Mouse (Mus musculus) frontal cortex, postnatal 10 days (tissue): Measurements from ENCODE around the gene Tcirg1.

Experiments
- DNase-seq, 2 experiments: peaks; one replicate each; pipeline ENCODE4 v3.0.0; 2022; ENCODE audit warnings: low spot score in 2 of 2, mixed read lengths in 1 of 2

The Tcirg1 gene

GRCm38 (mm10) chr19:3927989-3928388 lies 21.1 kb upstream of the Tcirg1 start:
- DNase-seq, result no peak

DNA sequence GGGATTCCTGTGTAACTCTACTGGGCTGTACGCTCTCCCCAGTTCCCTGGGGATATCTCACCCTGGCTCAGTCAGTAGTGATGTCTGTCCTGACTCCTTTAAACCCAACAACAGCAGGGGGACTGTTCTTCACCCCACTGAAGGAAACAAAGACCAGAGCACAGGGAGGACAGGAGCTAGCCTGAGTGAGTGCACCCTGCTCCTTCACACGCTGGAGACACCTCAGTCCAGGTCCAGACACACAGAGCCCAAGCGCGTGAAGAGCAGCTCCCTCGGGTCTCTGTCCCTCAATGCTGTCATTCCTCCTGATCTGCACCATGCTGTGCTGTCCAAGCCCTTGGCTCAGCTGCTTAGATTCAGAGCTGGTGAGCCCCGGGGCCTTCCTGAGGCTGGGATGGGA lies 19.8 kb upstream of the Tcirg1 start:
- DNase-seq, result no peak

DNA sequence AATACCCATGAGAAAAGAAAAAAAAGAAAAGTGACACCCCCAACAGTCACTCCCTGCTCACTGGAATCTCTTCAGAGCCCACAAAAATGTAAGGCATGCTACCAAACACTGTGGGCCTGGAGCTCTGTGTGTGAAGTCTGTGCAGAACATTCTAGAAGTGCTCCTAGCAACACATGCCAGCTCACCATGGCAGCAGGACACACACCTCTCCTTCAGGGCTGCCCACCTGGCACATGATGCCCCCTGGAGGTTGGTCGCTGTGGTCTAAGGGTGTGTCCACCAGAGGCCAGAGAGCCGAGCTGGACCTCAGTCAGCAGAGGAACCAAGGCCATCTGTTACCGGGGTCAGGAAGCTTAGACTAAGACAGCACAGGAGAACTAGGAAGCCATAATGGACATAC lies 19.3 kb upstream of the Tcirg1 start:
- no peak for DNase-seq

DNA sequence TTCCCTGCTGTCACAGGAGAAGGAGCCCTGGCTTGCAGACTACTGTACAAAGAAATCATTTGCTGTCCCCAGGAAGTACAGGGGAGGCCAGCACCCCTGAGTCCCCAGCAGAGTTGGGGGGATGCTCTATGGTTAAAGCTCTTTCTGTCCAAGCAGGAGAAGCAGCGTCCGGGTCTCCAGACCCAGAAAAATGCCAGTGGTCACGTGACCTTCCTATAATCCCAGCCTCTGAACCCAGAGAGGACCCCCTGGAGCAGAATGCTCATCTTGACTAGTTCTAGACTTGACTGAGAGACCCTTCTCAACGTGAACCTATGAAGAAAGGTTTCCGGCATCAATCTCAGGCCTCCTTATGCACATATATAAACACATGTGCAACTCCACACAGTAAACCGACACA lies 18.9 kb upstream of the Tcirg1 start:
- DNase-seq, result no peak

DNA sequence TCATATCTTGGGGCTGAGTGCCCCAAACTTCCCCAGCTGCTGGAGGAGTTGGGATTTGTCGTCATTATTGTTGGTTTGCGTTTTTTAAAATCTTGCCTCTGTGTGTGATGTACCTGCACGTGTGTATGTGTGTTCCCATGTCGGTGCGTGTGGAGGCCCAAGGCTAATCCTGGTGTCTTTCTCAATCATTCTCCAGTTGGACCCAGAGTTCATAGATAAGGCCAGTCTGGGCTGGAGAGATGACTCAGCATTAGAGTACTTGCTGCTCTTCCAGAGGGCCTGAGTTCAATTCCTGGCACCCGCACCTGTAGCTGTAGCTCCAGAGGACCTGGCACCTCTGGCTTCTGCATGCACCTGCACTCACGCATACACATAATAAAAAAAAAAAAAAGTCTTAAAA lies 17.9 kb upstream of the Tcirg1 start:
- no peak for DNase-seq

- DNase-seq, result no peak
Measured at GRCm38 (mm10) chr19:3924190-3924589, 17.3 kb upstream of the Tcirg1 start.

DNA sequence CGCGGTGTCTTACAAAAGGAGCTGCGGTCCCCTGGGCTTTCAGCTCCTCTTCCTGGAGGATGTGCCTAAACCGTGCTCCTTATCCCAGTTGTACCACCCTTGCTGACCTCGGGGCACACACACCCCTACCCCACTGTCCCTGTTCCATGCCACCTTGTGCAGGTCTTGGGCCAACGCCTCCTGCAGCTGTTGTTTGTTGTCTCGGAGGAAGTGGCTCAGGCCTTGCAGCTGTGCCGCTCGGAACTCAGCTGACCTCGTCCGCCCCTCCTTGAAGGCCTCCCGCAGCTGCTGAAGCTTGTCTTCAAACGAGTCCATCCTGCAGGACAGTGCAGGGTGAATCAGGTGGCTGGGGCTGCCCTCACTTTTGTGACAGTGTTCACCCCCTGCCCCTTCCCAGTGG lies 16.7 kb upstream of the Tcirg1 start:
- DNase-seq, result no peak

DNA sequence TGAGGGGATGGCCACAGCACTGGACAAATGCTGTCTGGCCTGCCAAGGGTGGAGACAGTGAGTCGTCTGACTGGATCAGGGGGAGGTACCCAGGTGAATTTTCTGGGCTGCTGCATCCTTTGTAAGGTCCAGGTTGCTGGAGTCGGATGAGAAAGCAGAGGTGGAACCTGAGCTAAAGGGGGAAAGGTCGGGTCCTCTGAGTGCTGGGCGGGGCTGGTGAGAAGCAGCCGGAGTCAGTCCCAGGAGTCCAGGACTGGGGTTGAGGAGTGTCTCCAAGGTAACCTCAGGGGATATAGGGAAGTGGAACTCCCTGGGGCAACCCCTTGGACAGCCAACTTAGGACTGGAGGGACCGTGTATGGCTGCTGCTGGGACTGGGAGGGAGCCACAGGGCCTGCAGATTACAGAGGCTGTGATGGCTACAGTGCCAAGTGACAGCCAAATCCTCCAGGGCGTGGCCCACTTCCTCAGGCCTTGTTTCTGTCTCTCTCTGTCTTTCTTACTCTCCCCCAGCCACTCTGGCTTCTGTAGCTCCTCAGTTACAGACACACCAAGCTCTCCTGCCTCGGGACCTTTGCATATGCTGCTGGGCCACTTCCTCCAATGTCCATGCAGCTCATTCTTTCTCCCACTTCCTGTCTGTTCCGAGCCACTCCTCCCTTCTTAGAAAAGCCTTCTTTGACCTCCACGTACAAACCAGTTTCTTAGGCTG lies 15.9 kb upstream of the Tcirg1 start:
- no peak for DNase-seq

DNA sequence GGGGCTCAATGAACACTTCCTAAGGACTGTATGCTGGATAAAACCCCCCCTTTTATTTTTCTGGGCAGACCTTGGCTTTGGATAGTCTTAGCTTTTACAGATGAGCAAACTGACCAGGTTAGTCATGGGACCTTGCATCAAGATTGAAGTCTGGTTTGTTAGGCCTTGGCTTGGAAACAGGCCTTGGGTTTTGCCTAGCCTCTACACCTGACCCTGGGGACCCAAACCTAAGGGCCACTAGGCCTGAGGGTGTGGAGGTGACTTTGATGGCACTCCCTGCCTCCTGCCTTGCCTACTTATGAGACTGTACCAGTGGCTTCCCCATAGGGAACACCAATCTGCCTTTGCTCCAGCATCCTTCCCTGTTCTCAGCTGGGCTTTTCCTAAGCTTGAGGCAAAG lies 13.0 kb upstream of the Tcirg1 start:
- no peak for DNase-seq

- DNase-seq, result no peak
Measured at GRCm38 (mm10) chr19:3916727-3917126, 9.8 kb upstream of the Tcirg1 start.

- no peak for DNase-seq
Measured at GRCm38 (mm10) chr19:3914535-3914934, 7.6 kb upstream of the Tcirg1 start.

GRCm38 (mm10) chr19:3913692-3914091 lies 6.8 kb upstream of the Tcirg1 start:
- DNase-seq, result no peak

DNA sequence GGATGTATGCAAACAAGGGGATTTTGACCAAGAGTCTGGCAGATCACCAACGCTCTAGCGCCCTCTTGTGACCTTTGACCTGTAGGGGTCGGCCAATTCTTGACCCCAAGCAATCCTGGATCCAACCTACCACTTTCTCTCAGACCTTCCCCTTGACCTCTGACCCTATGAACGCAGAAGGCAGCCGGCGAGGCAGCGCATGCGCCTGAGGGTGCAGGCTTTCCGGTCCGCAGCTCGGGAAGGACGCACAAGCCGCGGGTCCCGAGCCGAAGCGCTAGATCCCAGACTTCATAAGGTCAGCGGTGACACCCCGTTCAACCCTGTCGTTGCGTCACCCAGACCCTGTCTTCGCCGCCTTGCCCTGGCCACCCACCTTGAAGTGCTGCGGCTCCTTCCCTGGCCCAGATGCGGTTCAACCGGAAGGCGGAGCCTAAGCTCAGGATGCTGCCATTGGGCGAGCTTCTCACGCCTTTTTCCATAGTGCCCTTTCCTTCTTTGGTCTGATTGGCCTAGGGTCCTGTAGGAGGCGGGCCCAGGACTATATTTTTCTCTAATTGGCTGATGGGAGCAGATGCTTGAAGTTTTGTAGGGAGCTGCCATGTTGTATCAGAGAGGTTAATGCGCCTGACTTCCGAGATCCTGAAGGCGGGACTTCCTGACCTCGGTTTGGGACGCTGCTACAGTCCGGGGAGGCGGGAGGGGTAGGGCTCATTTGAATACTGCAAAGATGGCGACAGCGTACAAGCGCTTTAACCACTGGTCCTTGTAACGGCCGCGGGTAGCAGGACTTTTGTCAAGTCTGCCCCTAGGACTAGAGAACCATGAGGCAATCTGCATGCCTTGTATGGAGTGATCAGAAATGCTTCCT lies 5.6 kb upstream of the Tcirg1 start, which contains the start of gene Ndufs8:
Ndufs8 (minus strand) TSS at position 438 of the 868 bp plus-strand sequence.
- DNase-seq, result peak; percentile 93 to 96

DNA sequence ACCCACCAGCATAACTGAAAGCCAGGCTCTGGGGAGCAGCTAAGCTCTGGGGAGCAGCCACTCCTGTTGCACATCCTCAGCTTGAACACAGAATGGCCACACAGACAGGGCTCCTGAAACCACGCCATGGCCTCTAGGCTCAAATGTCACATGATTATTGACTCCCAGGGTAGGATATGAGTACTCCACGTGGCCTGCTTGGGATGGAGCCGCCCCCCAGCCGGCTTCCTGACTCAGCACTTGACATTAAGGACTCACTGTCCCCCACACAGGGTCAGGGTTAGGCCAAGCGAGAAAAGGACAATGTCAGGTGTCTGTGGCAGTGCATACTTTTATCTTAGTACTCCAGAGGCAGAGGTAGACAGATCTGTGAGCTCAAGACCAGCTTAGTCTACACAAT lies 3.3 kb upstream of the Tcirg1 start:
- no peak for DNase-seq

GRCm38 (mm10) chr19:3907876-3908660 lies 1.1 kb upstream of the Tcirg1 start:
- DNase-seq, result no peak

DNA sequence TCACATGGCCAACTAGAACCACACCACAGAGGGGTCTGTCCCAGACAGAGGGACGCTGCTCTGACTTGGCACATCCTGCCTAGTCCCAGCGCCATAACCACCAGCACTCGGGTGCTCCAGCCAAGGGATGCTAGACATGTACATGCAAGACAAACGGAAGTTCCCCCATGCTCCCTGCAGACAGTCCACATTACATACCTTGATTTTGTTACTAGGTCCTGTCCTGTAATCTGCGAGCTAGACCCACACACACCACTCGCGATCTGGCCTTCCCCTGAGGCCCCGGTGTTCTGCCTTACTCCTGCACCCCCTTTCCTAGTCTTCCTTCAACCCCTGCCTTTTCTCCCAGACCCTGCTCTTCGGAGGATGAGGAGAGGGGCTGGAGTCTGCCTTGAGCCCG lies 607 bp downstream of the Tcirg1 start:
- DNase-seq, result no peak

DNA sequence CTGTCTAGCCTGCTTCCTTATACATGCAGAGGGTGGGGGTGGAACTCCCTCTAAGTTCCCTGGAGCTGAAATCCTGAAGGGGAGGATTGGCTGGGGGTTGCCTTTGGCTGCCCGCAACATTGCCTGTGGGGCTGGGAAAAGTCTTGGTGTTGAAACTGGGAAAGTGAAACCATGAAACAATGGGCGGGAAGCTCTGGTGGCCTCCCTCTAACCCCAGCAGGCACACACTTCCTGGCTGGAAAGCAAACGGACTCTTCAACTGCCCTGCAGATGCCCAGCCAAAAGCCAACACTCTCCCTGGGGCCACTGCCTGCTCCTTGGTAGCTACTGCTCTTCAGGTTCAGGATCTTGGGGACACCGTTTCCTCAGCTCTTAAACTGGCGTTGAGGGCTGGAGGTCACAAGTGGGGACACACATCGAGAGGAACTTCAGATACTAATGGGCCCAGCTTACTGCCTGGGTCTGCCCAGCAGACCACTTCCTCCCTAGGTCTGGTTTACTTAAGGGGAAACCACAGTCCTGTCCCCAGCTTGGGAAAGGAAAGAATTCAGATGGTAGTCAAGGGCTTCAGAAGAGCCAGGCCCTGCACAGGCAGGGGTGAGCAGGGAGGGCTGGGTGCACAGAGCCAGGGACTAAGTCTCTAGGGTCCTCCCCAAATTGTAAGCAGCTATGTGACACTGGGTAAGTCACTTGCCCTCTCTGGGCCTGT lies 1.5 kb downstream of the Tcirg1 start:
- DNase-seq, result no peak

- DNase-seq, result no peak
Measured at GRCm38 (mm10) chr19:3904363-3904675, 2.6 kb downstream of the Tcirg1 start.

- DNase-seq, result no peak
Measured at GRCm38 (mm10) chr19:3903648-3904362, 3.1 kb downstream of the Tcirg1 start.

DNA sequence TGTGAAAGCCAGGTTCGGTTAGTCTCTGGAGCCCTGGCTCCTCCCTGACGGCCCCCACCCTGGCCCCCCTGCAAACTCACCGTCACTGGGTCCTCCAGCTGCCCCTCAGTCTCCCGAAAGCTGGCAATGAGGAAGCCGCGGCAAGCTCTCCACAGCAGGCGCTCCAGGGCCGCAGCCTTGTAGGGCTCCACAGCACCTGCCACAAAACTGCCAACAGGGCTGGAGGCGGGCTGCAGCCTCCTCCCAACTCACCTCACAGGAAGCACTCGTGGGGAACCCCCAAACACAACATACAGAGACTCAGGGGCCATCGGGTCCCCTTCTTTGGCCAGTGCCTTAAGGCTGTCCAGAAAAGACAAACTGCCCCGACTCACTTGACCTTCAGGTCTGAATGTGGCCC lies 4.0 kb downstream of the Tcirg1 start:
- no peak for DNase-seq

DNA sequence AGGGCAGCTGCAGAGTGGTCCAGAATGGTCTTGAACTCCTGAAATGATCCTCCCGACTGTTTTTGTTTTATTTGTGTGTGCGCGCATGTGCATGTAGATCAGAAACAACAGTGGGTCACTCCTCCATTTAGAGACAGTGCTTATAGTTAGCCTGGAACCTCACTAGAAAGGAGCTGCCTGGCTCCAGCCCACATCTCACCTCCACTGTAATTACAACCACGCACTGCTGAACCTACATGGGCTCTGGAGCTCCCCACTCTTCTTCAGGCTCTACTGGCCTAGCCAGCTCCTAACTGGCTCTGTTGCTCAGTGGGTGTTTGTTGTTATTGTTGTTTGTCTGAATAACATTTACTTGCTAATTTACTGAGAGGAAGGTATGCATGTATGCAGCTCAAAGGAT lies 7.3 kb downstream of the Tcirg1 start:
- no peak for DNase-seq
